Mouse (Mus musculus): ENCODE measurements around the gene Tnfrsf1a. TPM values are rescaled to one million over a fixed set of nuclear protein-coding genes. Genes with fewer than 3 reads are reported as not detected.
A peak's percentile ranks its signal among the peaks of the same experiment; 100 is the strongest.

Tnfrsf1a gene
- polyA plus RNA-seq, 1 experiment from 2014 or later, result 155 TPM

DNA sequence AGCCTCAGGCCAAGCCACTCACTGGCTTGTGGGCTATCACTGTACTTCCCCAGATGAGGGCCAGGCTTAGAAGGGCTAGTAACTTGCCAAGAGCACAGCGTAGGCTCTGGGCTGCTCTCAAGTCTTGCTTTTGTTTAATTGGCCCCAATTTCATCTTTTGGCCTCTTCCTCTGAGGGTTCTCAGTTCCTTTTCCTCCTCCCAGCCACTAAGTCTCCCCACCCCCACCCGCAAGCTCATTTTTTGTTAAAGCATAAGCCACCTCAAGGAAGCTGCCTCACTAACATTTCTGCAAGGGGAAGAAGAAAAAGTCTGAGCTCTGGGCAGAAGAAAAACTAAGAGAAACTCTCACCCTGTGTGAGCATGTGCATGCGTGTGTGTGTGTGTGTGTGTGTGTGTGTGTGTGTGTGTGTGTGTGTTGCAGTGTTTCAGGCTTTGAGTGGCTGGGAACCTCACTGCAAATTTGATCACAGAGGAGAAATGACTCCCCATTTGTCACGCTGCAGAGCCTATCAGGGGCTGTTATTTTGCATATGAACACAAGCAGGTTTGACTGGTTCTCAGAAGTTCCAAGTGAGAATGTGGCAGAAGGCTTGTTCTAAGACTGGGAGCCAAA lies 18.7 kb downstream of the Tnfrsf1a start:
- no peaks in the 10 kb centered on the region for H3K79me2 ChIP-seq (ENCODE audit: inconsistent target)
- H3K4me3 ChIP-seq (ENCODE audit: inconsistent target), result no peak overlapping the region
- 0% methylated on average over 4 of the region's 4 CpGs for WGBS (ENCODE audit: missing documents)
- H3K27ac ChIP-seq, result peak overlapping the region; percentile 86
- H3K36me3 ChIP-seq (ENCODE audit: inconsistent target), result 0 out of 2 replicates have a peak, but pooled peaks cover 1% of the 10 kb centered on the region

DNA sequence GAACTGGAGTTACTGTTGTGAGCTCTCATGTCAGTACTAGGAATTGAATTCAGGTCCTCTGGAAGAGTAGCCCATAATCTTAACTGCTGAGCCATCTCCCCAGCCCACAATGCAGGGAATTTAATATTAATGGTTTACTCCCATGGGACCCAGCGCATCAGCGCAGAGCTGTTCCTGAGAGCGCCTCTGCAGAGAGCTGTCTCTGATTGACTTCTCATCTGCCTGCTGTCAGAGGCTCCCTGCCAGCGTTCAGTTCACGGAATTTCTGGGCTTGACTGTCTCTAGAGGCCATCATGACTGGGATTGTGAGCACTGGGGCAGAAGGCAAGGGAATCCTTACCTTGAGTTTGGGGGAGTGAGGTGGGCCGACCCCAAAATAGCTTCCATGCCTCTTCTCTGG lies 27.9 kb downstream of the Tnfrsf1a start:
- no peaks in the 10 kb centered on the region for H3K79me2 ChIP-seq (ENCODE audit: inconsistent target)
- 100% methylated on average over 6 of the region's 6 CpGs for WGBS (ENCODE audit: missing documents)
- no peak overlapping the region for H3K4me3 ChIP-seq (ENCODE audit: inconsistent target)
- no peaks in the 10 kb centered on the region for H3K36me3 ChIP-seq (ENCODE audit: inconsistent target)
- H3K27ac ChIP-seq, result no peak overlapping the region

DNA sequence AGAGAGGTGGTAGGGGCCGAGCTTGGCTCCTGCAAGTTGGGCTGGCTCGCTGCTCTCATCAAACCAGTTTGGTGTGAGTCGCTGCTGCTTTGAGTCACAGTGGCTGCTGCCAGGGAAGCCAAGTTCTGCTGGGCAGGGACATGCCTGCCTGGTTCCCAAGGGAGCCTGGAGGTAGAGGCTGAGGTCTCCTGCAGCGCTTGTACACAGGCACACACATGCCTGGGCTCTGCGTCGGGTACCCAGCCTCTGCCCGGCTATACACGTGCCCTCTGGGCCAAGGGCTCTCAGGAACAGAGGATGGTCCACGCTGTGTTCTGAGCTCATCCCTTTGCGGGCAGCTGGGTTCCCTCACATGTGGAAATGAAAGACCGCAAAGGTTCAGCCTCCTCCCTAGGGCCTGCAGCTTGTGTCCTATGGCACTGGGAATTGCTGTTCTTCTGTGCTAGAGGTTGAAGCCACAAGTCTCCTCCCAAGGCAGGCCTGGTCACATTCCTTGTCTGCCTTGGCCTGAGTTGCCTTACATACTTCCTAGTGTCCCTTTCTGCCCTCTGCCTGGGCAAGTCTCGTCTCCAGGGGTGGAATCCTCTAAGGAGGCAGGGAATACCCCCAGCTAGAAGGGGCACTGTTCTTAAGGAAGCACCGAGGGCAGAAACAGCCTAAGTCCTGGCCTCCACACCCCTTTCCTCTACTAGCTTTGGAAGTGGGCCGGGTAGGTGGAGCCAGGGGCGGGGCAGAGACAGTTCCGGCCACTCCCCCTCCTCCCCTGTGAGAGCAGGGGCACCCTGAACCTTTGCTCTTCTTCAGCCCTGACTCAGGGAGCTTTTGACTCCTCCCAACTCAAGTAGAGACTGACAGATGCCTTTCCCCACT lies 28.7 kb downstream of the Tnfrsf1a start:
- 59% methylated on average over 16 of the region's 16 CpGs for WGBS (ENCODE audit: missing documents)
- Histone ChIP-seq H3K4me3 (ENCODE audit: inconsistent target) (no peak overlapping the region), H3K79me2 (ENCODE audit: inconsistent target) (no peaks in the 10 kb centered on the region), H3K36me3 (ENCODE audit: inconsistent target) (no peaks in the 10 kb centered on the region), H3K27ac (no peak overlapping the region)

DNA sequence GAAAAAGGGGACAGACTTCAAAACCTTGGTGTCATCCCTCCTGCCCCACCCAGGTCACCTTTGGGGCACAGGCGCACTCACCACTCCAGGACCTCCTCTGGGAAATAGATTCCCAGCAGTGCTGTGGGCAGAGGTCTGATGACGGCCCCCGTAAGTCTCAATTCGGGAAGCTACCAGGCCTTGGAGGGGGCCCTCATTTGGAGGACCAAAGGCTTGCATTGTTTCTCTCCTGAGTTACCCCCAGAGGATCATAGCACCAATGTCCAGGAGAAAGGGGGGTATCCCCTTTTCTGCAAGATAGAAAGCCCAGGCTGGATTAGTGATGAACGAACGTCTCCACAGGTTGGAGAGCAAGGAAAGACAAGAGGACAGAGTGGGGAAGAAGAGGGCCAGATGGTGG lies 29.5 kb downstream of the Tnfrsf1a start:
- Histone ChIP-seq H3K27ac (no peak overlapping the region), H3K79me2 (ENCODE audit: inconsistent target) (no peaks in the 10 kb centered on the region), H3K4me3 (ENCODE audit: inconsistent target) (no peak overlapping the region), H3K36me3 (ENCODE audit: inconsistent target) (no peaks in the 10 kb centered on the region)
- WGBS (ENCODE audit: missing documents), result 72% methylated on average over 6 of the region's 6 CpGs

- no peaks in the 10 kb centered on the region for H3K79me2 ChIP-seq (ENCODE audit: inconsistent target)
- H3K27ac ChIP-seq, result no peak overlapping the region
- 37% methylated on average over 8 of the region's 9 CpGs for WGBS (ENCODE audit: missing documents)
- no peak overlapping the region for H3K4me3 ChIP-seq (ENCODE audit: inconsistent target)
- H3K36me3 ChIP-seq (ENCODE audit: inconsistent target), result no peaks in the 10 kb centered on the region
These were observed 30.6 kb downstream of the Tnfrsf1a start for GRCm38 (mm10) chr6:125379781-125380180.

DNA sequence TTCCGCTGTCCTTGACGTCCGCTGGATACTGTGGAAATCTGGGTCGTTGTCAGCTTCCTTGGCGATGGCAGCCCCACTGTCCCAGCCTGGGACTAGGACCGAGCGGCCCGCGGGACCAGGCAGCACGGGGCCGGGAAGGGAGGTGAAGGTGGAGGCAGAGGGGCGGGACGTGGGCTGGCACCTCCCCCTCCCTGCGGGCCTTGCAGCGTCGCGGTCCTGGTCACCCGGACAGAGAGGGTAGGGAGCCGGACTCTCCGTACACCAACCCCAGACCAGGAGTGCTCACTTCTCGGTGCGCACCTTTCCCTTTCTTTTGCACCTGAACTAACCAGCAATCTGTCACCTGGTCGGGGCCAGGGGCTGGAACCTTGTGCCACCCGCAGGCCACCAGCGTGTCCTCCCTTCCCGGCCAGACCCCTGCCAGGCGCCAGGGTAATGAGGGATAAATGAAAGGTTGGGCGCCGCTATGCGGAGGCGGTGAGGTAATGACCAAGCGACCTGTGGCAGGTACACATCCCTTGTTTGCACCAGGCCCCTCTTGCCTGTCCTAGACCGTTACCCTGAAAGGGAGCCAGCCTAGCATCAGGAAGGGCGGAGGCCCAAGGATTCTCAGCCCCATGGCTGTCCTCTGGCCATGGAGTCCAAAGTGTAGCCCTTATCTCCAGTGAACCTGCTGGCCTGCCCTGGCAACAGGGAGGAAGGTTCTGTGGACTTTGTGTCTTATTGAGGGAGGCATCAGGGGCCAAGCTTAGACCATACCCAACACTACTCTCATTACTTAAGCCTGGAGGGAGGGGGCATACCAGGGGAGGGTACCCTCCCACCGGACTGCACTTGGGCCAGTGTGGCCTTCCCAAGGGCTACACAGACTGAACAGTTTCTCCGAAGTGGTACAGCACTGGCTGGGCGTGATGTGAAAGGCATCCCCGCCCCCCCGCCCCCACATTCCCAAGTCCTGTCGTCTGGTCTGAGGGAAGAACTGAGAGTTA lies 31.5 kb downstream of the Tnfrsf1a start, which contains the start of gene Plekhg6:
Plekhg6 (minus strand) TSS at position 422 of the 989 bp plus-strand sequence.
- Histone ChIP-seq H3K4me3 (ENCODE audit: inconsistent target) (no peak within 1 kb of the TSS), H3K79me2 (ENCODE audit: inconsistent target) (no peaks in the 10 kb centered on the region), H3K27ac (no peak within 1 kb of the TSS), H3K36me3 (ENCODE audit: inconsistent target) (no peaks in the 10 kb centered on the region)
- 24% methylated on average over 34 of the region's 40 CpGs for WGBS (ENCODE audit: missing documents)

DNA sequence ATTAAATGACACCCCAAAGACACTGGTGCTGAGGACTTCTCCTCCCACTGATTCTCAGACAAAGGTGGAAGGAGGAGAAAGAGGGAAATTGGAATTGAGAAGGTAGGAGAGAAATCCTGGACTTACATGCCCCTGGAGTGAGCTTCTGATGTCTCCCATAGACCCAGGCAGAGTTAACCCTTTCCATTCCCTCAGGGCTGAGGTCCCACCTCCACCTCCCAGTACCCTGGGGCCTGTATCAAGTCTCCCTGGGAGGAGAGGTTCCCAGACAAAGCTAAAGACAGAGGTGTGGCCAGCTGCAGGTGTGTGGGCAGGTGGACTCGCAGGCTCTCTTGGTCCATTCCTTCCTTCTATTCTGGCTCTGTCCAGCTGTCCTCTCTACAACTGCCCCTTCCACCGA lies 32.9 kb downstream of the Tnfrsf1a start:
- WGBS (ENCODE audit: missing documents), result 100% methylated on average over 2 of the region's 2 CpGs
- Histone ChIP-seq H3K4me3 (ENCODE audit: inconsistent target) (no peak overlapping the region), H3K27ac (no peak overlapping the region), H3K36me3 (ENCODE audit: inconsistent target) (no peaks in the 10 kb centered on the region), H3K79me2 (ENCODE audit: inconsistent target) (no peaks in the 10 kb centered on the region)

DNA sequence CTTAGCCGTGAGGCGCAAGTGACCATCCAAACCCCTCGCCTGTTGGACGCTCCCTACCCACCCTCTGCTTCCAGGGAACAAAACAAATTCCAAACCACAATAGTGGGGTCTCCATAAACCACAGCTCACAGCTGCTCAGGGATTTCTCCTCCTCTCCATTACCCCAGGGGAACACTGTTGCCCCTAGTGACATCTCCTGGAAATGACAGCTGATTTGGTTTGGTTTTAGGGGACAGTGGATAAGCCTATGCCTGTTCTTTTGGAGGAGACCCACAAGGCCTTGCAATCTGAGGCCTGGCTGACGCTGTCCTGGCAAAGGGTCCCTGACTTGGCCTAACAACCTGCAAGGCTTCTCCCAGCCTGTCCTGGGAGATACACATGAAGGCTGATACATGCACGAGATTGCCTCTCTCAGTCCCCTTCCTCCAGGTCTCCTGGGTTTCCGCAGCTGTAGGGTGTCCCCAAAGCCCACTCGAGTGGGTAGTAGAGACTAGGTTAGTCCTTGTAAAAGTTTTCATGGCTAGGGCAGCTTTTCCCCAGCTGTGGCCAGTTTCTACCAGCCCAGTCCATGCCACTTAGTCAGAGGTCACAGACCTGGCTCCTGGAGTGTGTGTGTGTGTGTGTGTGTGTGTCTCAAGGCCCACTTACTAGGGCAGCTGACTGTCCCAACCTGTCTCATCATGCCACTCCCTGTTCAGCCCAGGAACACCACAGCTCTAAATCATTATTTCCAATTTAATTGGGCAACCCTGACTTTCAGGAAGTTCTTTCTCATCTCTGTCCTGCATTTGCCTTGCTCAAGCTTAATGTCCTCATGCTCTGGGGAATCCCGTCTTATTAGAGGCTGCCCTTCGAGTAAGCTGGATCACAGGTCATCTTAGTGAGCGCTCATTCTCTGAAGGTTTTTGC lies 36.2 kb downstream of the Tnfrsf1a start:
- WGBS (ENCODE audit: missing documents), result 79% methylated on average over 11 of the region's 11 CpGs
- Histone ChIP-seq H3K27ac (no peak overlapping the region), H3K36me3 (ENCODE audit: inconsistent target) (no peaks in the 10 kb centered on the region), H3K79me2 (ENCODE audit: inconsistent target) (no peaks in the 10 kb centered on the region), H3K4me3 (ENCODE audit: inconsistent target) (no peak overlapping the region)

DNA sequence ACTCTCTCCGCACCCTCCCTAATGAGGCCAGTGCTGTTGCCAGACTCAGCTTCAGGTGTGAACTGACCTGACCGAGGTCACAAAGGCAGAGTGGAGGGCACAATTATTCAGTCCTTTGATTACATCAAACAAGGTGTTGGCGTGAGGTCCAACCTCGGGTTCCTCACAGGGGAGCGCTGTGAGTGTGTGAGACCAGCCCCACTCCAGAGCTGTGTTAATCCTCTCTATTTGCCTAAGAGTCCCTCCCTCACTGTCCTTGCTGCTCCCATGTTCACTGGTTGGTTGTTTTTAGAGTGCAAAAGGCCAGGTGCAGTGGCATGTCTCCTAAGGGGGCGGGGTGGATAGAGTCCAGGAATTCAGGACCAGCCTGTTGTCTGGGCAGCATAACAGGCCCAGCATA lies 36.9 kb downstream of the Tnfrsf1a start:
- no peak overlapping the region for H3K4me3 ChIP-seq (ENCODE audit: inconsistent target)
- no peaks in the 10 kb centered on the region for H3K36me3 ChIP-seq (ENCODE audit: inconsistent target)
- no peak overlapping the region for H3K27ac ChIP-seq
- H3K79me2 ChIP-seq (ENCODE audit: inconsistent target), result no peaks in the 10 kb centered on the region
- 93% methylated on average over 6 of the region's 6 CpGs for WGBS (ENCODE audit: missing documents)

- Histone ChIP-seq H3K36me3 (ENCODE audit: inconsistent target) (no peaks in the 10 kb centered on the region), H3K79me2 (ENCODE audit: inconsistent target) (no peaks in the 10 kb centered on the region), H3K4me3 (ENCODE audit: inconsistent target) (no peak overlapping the region), H3K27ac (no peak overlapping the region)
- WGBS (ENCODE audit: missing documents), result 86% methylated on average over 5 of the region's 5 CpGs
These were observed 40.7 kb downstream of the Tnfrsf1a start for GRCm38 (mm10) chr6:125389853-125390252.

GRCm38 (mm10) chr6:125405461-125406382 lies 56.6 kb downstream of the Tnfrsf1a start:
- no peaks in the 10 kb centered on the region for H3K79me2 ChIP-seq (ENCODE audit: inconsistent target)
- no peaks in the 10 kb centered on the region for H3K36me3 ChIP-seq (ENCODE audit: inconsistent target)
- no peak overlapping the region for H3K4me3 ChIP-seq (ENCODE audit: inconsistent target)
- no peak overlapping the region for H3K27ac ChIP-seq
- 94% methylated on average over 14 of the region's 14 CpGs for WGBS (ENCODE audit: missing documents)

DNA sequence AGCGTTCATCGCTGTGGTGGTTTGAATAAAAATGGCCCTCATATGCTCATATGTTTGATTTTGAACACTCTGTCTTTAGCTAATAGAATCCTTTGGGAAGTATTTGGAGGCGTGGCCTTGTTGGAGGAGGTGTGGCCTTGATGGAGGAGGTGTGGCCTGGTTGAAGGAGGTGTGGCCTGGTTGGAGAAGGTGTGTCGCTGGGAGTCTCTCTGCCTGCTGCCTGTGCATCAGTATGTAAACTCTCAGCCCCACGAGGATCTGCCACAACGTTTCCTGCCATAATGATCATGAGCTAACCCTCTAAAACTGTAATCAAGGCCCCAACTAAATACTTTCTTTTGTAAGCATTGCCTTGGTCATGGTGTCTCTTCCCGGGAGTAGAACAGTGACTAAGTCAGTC lies 58.1 kb downstream of the Tnfrsf1a start:
- Histone ChIP-seq H3K4me3 (ENCODE audit: inconsistent target) (no peak overlapping the region), H3K36me3 (ENCODE audit: inconsistent target) (no peaks in the 10 kb centered on the region), H3K27ac (no peak overlapping the region), H3K79me2 (ENCODE audit: inconsistent target) (no peaks in the 10 kb centered on the region)
- WGBS (ENCODE audit: missing documents), result 86% methylated on average over 7 of the region's 7 CpGs

DNA sequence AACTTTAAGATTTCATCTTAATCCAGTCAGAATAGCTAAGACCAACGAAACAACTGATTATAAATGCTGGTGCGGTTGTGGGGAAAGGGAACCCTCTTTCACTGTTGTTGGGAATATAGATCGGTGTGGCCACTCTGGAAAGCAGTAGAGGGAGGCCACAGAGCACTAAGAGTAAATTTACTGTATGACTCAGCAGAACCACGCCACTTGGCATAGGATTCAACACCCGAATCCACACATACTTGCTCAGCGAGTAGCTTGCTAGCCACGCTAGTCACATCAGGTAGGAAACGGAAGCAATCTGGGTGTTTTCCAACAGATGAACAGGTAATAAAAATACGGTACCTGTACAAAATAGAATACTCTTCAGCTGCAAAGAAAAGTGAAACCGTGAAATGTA lies 58.5 kb downstream of the Tnfrsf1a start:
- H3K4me3 ChIP-seq (ENCODE audit: inconsistent target), result no peak overlapping the region
- H3K27ac ChIP-seq, result no peak overlapping the region
- H3K79me2 ChIP-seq (ENCODE audit: inconsistent target), result no peaks in the 10 kb centered on the region
- 85% methylated on average over 10 of the region's 10 CpGs for WGBS (ENCODE audit: missing documents)
- H3K36me3 ChIP-seq (ENCODE audit: inconsistent target), result no peaks in the 10 kb centered on the region
